Mouse (Mus musculus) lung, embryonic 14.5 days (tissue): ENCODE results near the gene Twf2. TPM values are rescaled to one million over a fixed set of nuclear protein-coding genes. Genes with fewer than 3 reads are reported as not detected.

Source experiments
- ATAC-seq: fragments of 200-750 bp; cut with Nextera tagmentation; 2 replicates; pipeline ENCODE4 v1.8.0; 2017; ENCODE audit warnings: mild to moderate bottlenecking, moderate TSS enrichment, moderate library complexity; ENCODE audit not compliant: insufficient read depth
- DNase-seq: peaks from one replicate; pipeline ENCODE4 v3.0.0-alpha.2; 2015
- H3K27ac ChIP-seq: fragments of 300-500 bp; sonication (generic); 2 replicates; pipeline ENCODE4 v1.5.1; 2014; ENCODE audit warnings: low read depth, mild to moderate bottlenecking, moderate library complexity
- H3K27me3 ChIP-seq: fragments of 300-500 bp; sonication (generic); 2 replicates; pipeline ENCODE4 v1.6.1; 2014; ENCODE audit warnings: low read length, control low read depth; ENCODE audit not compliant: insufficient read depth
- H3K36me3 ChIP-seq: fragments of 300-500 bp; sonication (generic); 2 replicates; pipeline ENCODE4 v1.6.1; 2014; ENCODE audit warnings: control low read depth; ENCODE audit not compliant: insufficient read depth
- H3K4me1 ChIP-seq: fragments of 300-500 bp; sonication (generic); 2 replicates; pipeline ENCODE4 v1.6.1; 2014; ENCODE audit warnings: antibody characterized with exemption, control low read depth; ENCODE audit not compliant: insufficient read depth
- H3K4me2 ChIP-seq: fragments of 300-500 bp; sonication (generic); 2 replicates; pipeline ENCODE4 v1.6.1; 2014; ENCODE audit warnings: mild to moderate bottlenecking
- H3K4me3 ChIP-seq: fragments of 300-500 bp; sonication (generic); 2 replicates; pipeline ENCODE4 v1.5.1; 2014; ENCODE audit warnings: low read depth, low read length
- H3K9ac ChIP-seq: fragments of 300-500 bp; sonication (generic); 2 replicates; pipeline ENCODE4 v1.6.1; 2014
- H3K9me3 ChIP-seq: fragments of 300-500 bp; sonication (generic); 2 replicates; pipeline ENCODE4 v1.6.1; 2016; ENCODE audit warnings: low read depth, low read length, control low read depth
- CTCF ChIP-seq: IDR thresholded peaks from 2 replicates; pipeline ENCODE4 v1.5.1; 2016; ENCODE audit warnings: antibody characterized with exemption, low read depth
- WGBS: fragments of 180-500 bp; shearing (Covaris S2); extraction: QIAGEN DNeasy Blood & Tissue Kit; methylation state at CpG from one replicate; pipeline ENCODE4 v1.1.7; 2014; 5-methylcytosine and 5-hydroxymethylcytosine counted together
- polyA plus RNA-seq: library from polyadenylated mRNA; unstranded; fragments of >200 nt; fragmentation: Nextera tagmentation; extraction: Ambion mirVana; gene quantifications from 2 replicates; pipeline ENCODE4 v1.2.1, GENCODE M21; 2014

Twf2 gene
- polyA plus RNA-seq, 1 experiment from 2014 or later, result 78.1 TPM

DNA sequence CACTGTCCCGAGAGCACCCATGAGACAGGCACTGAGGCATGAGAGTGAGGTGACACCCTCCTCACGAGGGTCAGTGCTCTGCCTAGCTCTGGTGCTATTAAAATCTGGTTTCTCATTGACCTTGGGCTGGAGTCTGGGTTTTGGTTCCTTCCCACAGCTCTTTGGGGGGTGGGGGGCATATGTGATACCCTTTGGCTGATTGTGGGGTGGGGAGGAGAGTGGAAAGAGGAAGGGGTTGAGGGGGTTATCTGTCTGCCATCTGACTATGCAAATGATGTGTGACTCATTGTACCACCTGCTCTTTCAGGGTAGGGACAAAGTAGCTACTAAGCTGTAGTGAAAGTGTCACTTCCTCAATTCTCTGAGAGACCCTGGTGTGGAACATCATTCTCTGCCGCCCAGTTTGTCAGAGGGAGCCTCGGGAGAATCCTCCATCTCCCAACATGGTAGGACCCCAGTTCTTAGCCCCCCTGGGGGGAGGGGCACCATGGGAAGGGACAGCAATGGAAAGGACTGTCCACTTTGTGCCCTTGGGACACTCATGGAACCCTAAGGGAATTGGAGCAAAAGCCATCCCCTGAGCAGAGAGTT is 19.4 kb downstream of the Twf2 start, which contains the start of gene Tlr9:
TSS of gene Tlr9 (plus strand) at position 338 of the 591 bp plus-strand sequence.
- H3K9me3 ChIP-seq, result no peaks in the 10 kb centered on the region
- H3K36me3 ChIP-seq, result no peaks in the 10 kb centered on the region
- H3K27me3 ChIP-seq, result peaks cover 10% of the 10 kb centered on the region; the same call in 1 of the 2 replicates
- no peak for TF ChIP-seq CTCF
- no peak within 1 kb of the TSS for H3K4me3 ChIP-seq
- no peak within 1 kb of the TSS for H3K27ac ChIP-seq
- ATAC-seq (no peak), DNase-seq (no peak)
- no peak within 1 kb of the TSS for H3K9ac ChIP-seq
- H3K4me1 ChIP-seq, result peaks cover 6% of the 10 kb centered on the region
- 71% methylated on average over 4 of the region's 4 CpGs for WGBS
- no peak within 1 kb of the TSS for H3K4me2 ChIP-seq

DNA sequence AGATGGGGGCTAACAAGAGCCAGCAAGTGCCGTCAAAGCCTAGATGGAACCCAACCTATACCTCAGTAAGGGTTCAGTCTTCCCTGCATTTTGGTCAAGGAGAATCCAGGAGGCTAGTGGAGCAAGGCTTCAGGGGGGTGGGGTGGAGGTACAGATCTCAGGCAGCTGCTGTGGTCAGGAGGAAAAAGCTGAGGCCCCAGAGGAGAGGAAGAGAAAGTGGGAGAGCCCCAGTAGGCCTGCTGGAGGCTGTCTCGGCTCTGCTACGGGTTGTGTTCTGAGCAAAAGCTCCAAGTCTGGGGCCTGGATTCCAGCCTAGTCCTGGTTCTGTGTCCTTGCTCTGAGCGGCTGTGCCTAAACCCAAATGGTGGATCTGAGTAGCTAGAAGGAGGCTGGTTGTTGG is 20.1 kb downstream of the Twf2 start:
- H3K4me2 ChIP-seq, result no peak overlapping the region
- TF ChIP-seq CTCF, result no peak
- H3K4me1 ChIP-seq, result peaks cover 6% of the 10 kb centered on the region
- DNase-seq, result no peak
- 76% methylated on average over 4 of the region's 4 CpGs for WGBS
- no peaks in the 10 kb centered on the region for H3K36me3 ChIP-seq
- H3K4me3 ChIP-seq, result no peak overlapping the region
- no peaks in the 10 kb centered on the region for H3K9me3 ChIP-seq
- no peak overlapping the region for H3K27ac ChIP-seq
- no peak overlapping the region for H3K9ac ChIP-seq
- ATAC-seq, result no peak
- peaks cover 10% of the 10 kb centered on the region; the same call in 1 of the 2 replicates for H3K27me3 ChIP-seq

DNA sequence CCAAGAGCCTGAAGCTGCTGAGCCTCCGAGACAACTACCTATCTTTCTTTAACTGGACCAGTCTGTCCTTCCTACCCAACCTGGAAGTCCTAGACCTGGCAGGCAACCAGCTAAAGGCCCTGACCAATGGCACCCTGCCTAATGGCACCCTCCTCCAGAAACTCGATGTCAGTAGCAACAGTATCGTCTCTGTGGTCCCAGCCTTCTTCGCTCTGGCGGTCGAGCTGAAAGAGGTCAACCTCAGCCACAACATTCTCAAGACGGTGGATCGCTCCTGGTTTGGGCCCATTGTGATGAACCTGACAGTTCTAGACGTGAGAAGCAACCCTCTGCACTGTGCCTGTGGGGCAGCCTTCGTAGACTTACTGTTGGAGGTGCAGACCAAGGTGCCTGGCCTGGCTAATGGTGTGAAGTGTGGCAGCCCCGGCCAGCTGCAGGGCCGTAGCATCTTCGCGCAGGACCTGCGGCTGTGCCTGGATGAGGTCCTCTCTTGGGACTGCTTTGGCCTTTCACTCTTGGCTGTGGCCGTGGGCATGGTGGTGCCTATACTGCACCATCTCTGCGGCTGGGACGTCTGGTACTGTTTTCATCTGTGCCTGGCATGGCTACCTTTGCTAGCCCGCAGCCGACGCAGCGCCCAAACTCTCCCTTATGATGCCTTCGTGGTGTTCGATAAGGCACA is 22.7 kb downstream of the Twf2 start:
- no peak overlapping the region; the same call in 1 of the 2 replicates for H3K27ac ChIP-seq

DNA sequence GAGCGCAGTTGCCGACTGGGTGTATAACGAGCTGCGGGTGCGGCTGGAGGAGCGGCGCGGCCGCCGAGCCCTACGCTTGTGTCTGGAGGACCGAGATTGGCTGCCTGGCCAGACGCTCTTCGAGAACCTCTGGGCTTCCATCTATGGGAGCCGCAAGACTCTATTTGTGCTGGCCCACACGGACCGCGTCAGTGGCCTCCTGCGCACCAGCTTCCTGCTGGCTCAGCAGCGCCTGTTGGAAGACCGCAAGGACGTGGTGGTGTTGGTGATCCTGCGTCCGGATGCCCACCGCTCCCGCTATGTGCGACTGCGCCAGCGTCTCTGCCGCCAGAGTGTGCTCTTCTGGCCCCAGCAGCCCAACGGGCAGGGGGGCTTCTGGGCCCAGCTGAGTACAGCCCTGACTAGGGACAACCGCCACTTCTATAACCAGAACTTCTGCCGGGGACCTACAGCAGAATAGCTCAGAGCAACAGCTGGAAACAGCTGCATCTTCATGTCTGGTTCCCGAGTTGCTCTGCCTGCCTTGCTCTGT is 23.3 kb downstream of the Twf2 start:
- peaks cover 6% of the 10 kb centered on the region for H3K4me1 ChIP-seq
- H3K36me3 ChIP-seq, result no peaks in the 10 kb centered on the region
- H3K9me3 ChIP-seq, result no peaks in the 10 kb centered on the region
- peak; percentile 64 for TF ChIP-seq CTCF
- peak overlapping the region; percentile 2; the same call in 1 of the 2 replicates for H3K27ac ChIP-seq
- peak overlapping the region; percentile 36 for H3K4me3 ChIP-seq
- H3K4me2 ChIP-seq, result peak overlapping the region; percentile 68
- peak overlapping the region; percentile 44 for H3K9ac ChIP-seq
- H3K27me3 ChIP-seq, result peaks cover 10% of the 10 kb centered on the region; the same call in 1 of the 2 replicates
- peak; percentile 78 for DNase-seq
- WGBS, result 5% methylated on average over 34 of the region's 34 CpGs
- ATAC-seq, result peak; percentile 89

More for the DNA sequence above, 22.7 kb downstream of the Twf2 start:
- peak; percentile 19 for ATAC-seq
- H3K4me3 ChIP-seq, result peak overlapping the region; percentile 36
- peak overlapping the region; percentile 44 for H3K9ac ChIP-seq
- peaks cover 10% of the 10 kb centered on the region; the same call in 1 of the 2 replicates for H3K27me3 ChIP-seq
- 55% methylated on average over 24 of the region's 24 CpGs for WGBS
- DNase-seq, result no peak
- H3K9me3 ChIP-seq, result no peaks in the 10 kb centered on the region
- H3K36me3 ChIP-seq, result no peaks in the 10 kb centered on the region
- H3K4me2 ChIP-seq, result peak overlapping the region; percentile 68
- H3K4me1 ChIP-seq, result peaks cover 6% of the 10 kb centered on the region
- TF ChIP-seq CTCF, result no peak

DNA sequence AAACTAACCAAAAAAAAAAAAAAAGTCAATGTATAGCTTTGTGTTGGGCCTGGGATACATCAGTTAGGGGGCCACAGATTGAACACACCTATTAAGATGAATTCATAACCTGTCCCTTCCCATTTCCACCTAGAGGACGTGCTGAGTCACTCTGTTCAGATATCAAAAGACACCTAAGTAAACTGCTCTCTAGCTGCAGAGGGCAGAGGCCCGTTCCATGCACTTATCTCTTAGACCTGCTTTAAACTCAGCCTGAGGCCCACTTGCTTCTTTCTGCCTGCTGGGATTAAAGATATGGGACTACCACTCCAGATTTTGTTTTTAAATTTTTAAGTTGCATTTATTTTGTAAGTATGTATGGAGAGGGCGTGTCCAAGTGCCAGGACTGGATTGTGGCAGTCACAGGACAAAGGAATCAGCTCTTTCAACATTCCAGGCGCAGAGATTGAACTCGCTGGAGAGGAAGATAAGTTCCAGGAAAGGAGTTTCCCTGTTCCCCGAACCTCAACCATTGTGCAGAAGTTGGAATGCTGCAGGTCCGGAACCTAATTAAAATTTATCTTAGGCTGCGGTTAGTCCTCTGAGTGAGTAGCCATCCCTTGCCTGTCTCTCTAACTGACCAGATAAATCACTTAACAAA is 25.0 kb downstream of the Twf2 start:
- peaks cover 8% of the 10 kb centered on the region for H3K36me3 ChIP-seq
- no peak overlapping the region for H3K9ac ChIP-seq
- H3K27ac ChIP-seq, result no peak overlapping the region
- no peak for TF ChIP-seq CTCF
- no peak for ATAC-seq
- no peak overlapping the region for H3K4me2 ChIP-seq
- H3K27me3 ChIP-seq, result peaks cover 10% of the 10 kb centered on the region; the same call in 1 of the 2 replicates
- no peak for DNase-seq
- H3K9me3 ChIP-seq, result no peaks in the 10 kb centered on the region
- 49% methylated on average over 8 of the region's 8 CpGs for WGBS
- peaks cover 6% of the 10 kb centered on the region for H3K4me1 ChIP-seq
- H3K4me3 ChIP-seq, result no peak overlapping the region

DNA sequence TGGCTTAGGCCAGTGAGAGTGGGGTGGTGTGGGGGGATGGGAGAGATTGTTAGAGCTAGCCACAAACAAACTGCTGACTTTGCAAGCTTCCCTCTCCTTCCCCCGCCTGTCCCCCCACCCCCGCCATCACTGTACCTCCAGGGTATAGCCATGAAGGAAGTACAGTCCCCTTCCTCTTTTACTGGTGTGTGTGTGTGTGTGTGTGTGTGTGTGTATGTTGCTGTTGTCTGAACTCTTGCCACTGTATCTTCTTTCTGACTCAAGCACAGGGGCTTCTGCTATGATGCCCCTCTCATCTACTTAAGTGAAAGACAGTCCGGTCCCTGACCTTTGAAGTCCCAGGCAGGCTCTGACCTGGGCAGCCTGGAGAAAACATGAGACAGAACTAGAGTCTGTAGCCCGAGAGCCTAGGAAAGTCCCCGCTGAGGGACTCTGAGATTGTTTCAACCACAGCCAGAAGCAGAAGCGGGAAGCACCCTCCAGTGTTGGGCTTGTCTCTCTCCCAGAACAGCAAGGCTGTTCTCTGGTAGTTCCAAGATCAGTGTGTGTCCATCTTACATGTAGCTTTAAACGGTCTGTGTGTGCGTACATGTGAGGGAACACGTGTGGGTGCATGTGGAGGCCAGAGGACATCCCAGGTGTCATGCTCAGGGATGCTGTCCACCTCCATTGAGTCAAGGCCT is 27.3 kb downstream of the Twf2 start:
- Histone ChIP-seq H3K9me3 (no peaks in the 10 kb centered on the region), H3K27ac (no peak overlapping the region), H3K4me1 (peaks cover 6% of the 10 kb centered on the region), H3K4me3 (no peak overlapping the region), H3K9ac (no peak overlapping the region), H3K27me3 (peaks cover 8% of the 10 kb centered on the region; the same call in 1 of the 2 replicates), H3K36me3 (peaks cover 31% of the 10 kb centered on the region), H3K4me2 (no peak overlapping the region)
- no peak for DNase-seq
- no peak for TF ChIP-seq CTCF
- no peak for ATAC-seq
- 73% methylated on average over 9 of the region's 9 CpGs for WGBS
